Mouse (Mus musculus): ENCODE results near the gene St6galnac4.

The St6galnac4 gene

GRCm38 (mm10) chr2:32606161-32607142 is 19.6 kb downstream of the St6galnac4 start:
- POLR2A ChIA-PET, result interaction anchor here (0.6 to 4.8 kb wide), 35 partner anchors 9 to 457 kb away, joined by 3 to 33 read pairs (median 4); partner anchors contain the start of genes St6galnac4 (in 3 of the 4), Dpm2 (in 1 of the 4), Fam102a (in 1 of the 4) and Lrsam1 (in 1 of the 4)
- CTCF ChIA-PET, result interaction anchor here (0.5 to 2.9 kb wide), 44 partner anchors 8 to 874 kb away, joined by 3 to 17 read pairs (median 4); partner anchors contain the start of genes St6galnac4 (in 2 of the 4), Dpm2 (in 1 of the 4), Pip5kl1 (in 1 of the 4) and Tor2a (in 1 of the 4)

GRCm38 (mm10) chr2:32607262-32607947 is 20.5 kb downstream of the St6galnac4 start:
- ChIA-PET POLR2A (interaction anchor here (0.6 to 4.8 kb wide), 41 partner anchors 8 to 458 kb away, joined by 3 to 33 read pairs (median 4); partner anchors contain the start of genes St6galnac4 (in 3 of the 4), Lrsam1 (in 2 of the 4), Rpl12 (in 2 of the 4) and Eng (in 1 of the 4)), CTCF (interaction anchor here (0.6 to 2.9 kb wide), 30 partner anchors 8 to 321 kb away, joined by 3 to 17 read pairs (median 4); partner anchors contain the start of genes St6galnac4 (in 2 of the 4), 9430097D07Rik (in 1 of the 4), Dpm2 (in 1 of the 4) and Tor2a (in 1 of the 4))

GRCm38 (mm10) chr2:32608141-32608777 is 21.4 kb downstream of the St6galnac4 start:
- ChIA-PET CTCF (interaction anchor here in 3 of 4 experiments (0.6 to 2.9 kb wide), 27 partner anchors 7 to 353 kb away, joined by 3 to 17 read pairs (median 5); partner anchors contain the start of genes 9430097D07Rik (in 1 of the 3), Lrsam1 (in 1 of the 3), Pip5kl1 (in 1 of the 3) and Rpl12 (in 1 of the 3)), POLR2A (interaction anchor here in 3 of 4 experiments (0.6 to 4.8 kb wide), 47 partner anchors 9 to 1830 kb away, joined by 3 to 33 read pairs (median 4); partner anchors contain the start of genes Lrsam1 (in 3 of the 3), Rpl12 (in 3 of the 3), Eng (in 2 of the 3) and 1110008P14Rik (in 1 of the 3))

GRCm38 (mm10) chr2:32608778-32609435 is 22.0 kb downstream of the St6galnac4 start:
- ChIA-PET POLR2A (interaction anchor here (0.6 to 4.8 kb wide), 46 partner anchors 8 to 1831 kb away, joined by 3 to 33 read pairs (median 4); partner anchors contain the start of genes Lrsam1 (in 3 of the 4), Rpl12 (in 3 of the 4), Eng (in 2 of the 4) and 1110008P14Rik (in 1 of the 4)), CTCF (interaction anchor here in 3 of 4 experiments (0.5 to 2.9 kb wide), 25 partner anchors 10 to 353 kb away, joined by 3 to 17 read pairs (median 4); partner anchors contain the start of genes 9430097D07Rik (in 1 of the 3), Lrsam1 (in 1 of the 3), Pip5kl1 (in 1 of the 3) and Rpl12 (in 1 of the 3))

GRCm38 (mm10) chr2:32610610-32611229 is 23.8 kb downstream of the St6galnac4 start:
- ChIA-PET CTCF (interaction anchor here in 3 of 4 experiments (0.8 to 1.9 kb wide), 12 partner anchors 23 to 298 kb away, joined by 3 to 6 read pairs (median 4); partner anchors contain the start of genes Dpm2 (in 1 of the 3) and Eng (in 1 of the 3)), POLR2A (interaction anchor here in 2 of 4 experiments (0.6 to 4.8 kb wide), 14 partner anchors 8 to 117 kb away, joined by 3 to 22 read pairs (median 3); partner anchors contain the start of genes 9430097D07Rik (in 1 of the 2), Fpgs (in 1 of the 2) and Pip5kl1 (in 1 of the 2))

GRCm38 (mm10) chr2:32612274-32612673 is 25.4 kb downstream of the St6galnac4 start:
- CTCF ChIA-PET, result interaction anchor here (0.5 to 1.5 kb wide), 32 partner anchors 9 to 396 kb away, joined by 3 to 14 read pairs (median 4); partner anchors contain the start of genes Dpm2 (in 1 of the 4) and Pip5kl1 (in 1 of the 4)
- POLR2A ChIA-PET, result interaction anchor here in 3 of 4 experiments (0.5 to 3.5 kb wide), 30 partner anchors 9 to 349 kb away, joined by 3 to 29 read pairs (median 3); partner anchors contain the start of genes Dpm2 (in 1 of the 3), Lrsam1 (in 1 of the 3), Rpl12 (in 1 of the 3) and St6galnac4 (in 1 of the 3)

- ChIA-PET POLR2A (interaction anchor here in 2 of 4 experiments (0.6 to 1.7 kb wide), 7 partner anchors 8 to 83 kb away, joined by 3 to 7 read pairs (median 4); partner anchors contain the start of gene St6galnac4 (in 1 of the 2)), CTCF (interaction anchor here in 2 of 4 experiments (1.0 to 1.3 kb wide), 2 partner anchors 14 to 34 kb away, joined by 3 to 5 read pairs; no protein-coding TSS in a partner anchor)
Observed at GRCm38 (mm10) chr2:32617109-32617508, 30.2 kb downstream of the St6galnac4 start.

GRCm38 (mm10) chr2:32617601-32618000 is 30.7 kb downstream of the St6galnac4 start:
- CTCF ChIA-PET, result interaction anchor here in 1 of 4 experiments (1.4 kb wide), 1 partner anchor 72 kb away, joined by 3 read pairs; no protein-coding TSS in a partner anchor
- POLR2A ChIA-PET, result interaction anchor here in 3 of 4 experiments (0.6 to 3.0 kb wide), 5 partner anchors 9 to 128 kb away, joined by 3 to 20 read pairs (median 7); no protein-coding TSS in a partner anchor

GRCm38 (mm10) chr2:32618051-32618450 is 31.2 kb downstream of the St6galnac4 start:
- ChIA-PET POLR2A (interaction anchor here in 3 of 4 experiments (0.6 to 3.0 kb wide), 5 partner anchors 8 to 128 kb away, joined by 3 to 20 read pairs (median 4); no protein-coding TSS in a partner anchor), CTCF (interaction anchor here in 2 of 4 experiments (0.9 to 1.4 kb wide), 3 partner anchors 10 to 71 kb away, joined by 3 to 6 read pairs (median 4); no protein-coding TSS in a partner anchor)

GRCm38 (mm10) chr2:32620682-32621516 is 34.0 kb downstream of the St6galnac4 start:
- ChIA-PET POLR2A (interaction anchor here in 2 of 4 experiments (0.5 to 3.0 kb wide), 6 partner anchors 7 to 448 kb away, joined by 3 to 20 read pairs (median 4); no protein-coding TSS in a partner anchor), CTCF (interaction anchor here in 2 of 4 experiments (0.6 to 0.8 kb wide), 2 partner anchors 11 to 17 kb away, joined by 3 read pairs; no protein-coding TSS in a partner anchor)

GRCm38 (mm10) chr2:32621517-32621859 is 34.6 kb downstream of the St6galnac4 start, which contains the start of gene Ak1:
TSS of gene Ak1 (plus strand) at chr2:32621758.
- ChIA-PET POLR2A (interaction anchor here in 2 of 4 experiments (1.1 to 1.2 kb wide), 3 partner anchors 8 to 36 kb away, joined by 3 to 4 read pairs (median 3); no protein-coding TSS in a partner anchor), CTCF (interaction anchor here in 2 of 4 experiments (0.6 to 0.8 kb wide), 2 partner anchors 11 to 18 kb away, joined by 3 read pairs; no protein-coding TSS in a partner anchor)

- ChIA-PET CTCF (interaction anchor here (0.7 to 3.2 kb wide), 9 partner anchors 8 to 133 kb away, joined by 3 to 14 read pairs (median 4); partner anchors contain the start of gene Tor2a (in 1 of the 4)), POLR2A (interaction anchor here in 3 of 4 experiments (0.6 to 3.5 kb wide), 32 partner anchors 8 to 389 kb away, joined by 3 to 14 read pairs (median 4); partner anchors contain the start of gene Eng (in 1 of the 3))
Observed at GRCm38 (mm10) chr2:32624111-32624748, 37.3 kb downstream of the St6galnac4 start.

- POLR2A ChIA-PET, result interaction anchor here in 3 of 4 experiments (0.7 to 12.3 kb wide), 30 partner anchors 10 to 390 kb away, joined by 3 to 115 read pairs (median 4); partner anchors contain the start of genes Eng (in 2 of the 3), Lrsam1 (in 1 of the 3), Rpl12 (in 1 of the 3) and St6galnac4 (in 1 of the 3)
- CTCF ChIA-PET, result interaction anchor here in 3 of 4 experiments (0.5 to 3.2 kb wide), 17 partner anchors 9 to 506 kb away, joined by 3 to 14 read pairs (median 3); partner anchors contain the start of gene St6galnac4 (in 1 of the 3)
Observed at GRCm38 (mm10) chr2:32625212-32625872, 38.4 kb downstream of the St6galnac4 start.

All from embryonic stem cell, embryonic (primary cell).